Mouse (Mus musculus) forebrain, embryonic 12.5 days (tissue): ENCODE data around the gene Per2. TPM values are rescaled to one million over a fixed set of nuclear protein-coding genes. Genes with fewer than 3 reads are reported as not detected.

Source experiments
- ATAC-seq: fragments of 200-750 bp; cut with Nextera tagmentation; 2 replicates; pipeline ENCODE4 v1.8.0; 2017; ENCODE audit warnings: moderate TSS enrichment; ENCODE audit not compliant: low FRiP score
- H3K27ac ChIP-seq: fragments of 300-500 bp; sonication (generic); 2 replicates; pipeline ENCODE4 v1.5.1; 2016; ENCODE audit warnings: mild to moderate bottlenecking
- H3K27me3 ChIP-seq: fragments of 300-500 bp; sonication (generic); 2 replicates; pipeline ENCODE4 v1.6.1; 2016; ENCODE audit warnings: mild to moderate bottlenecking
- H3K36me3 ChIP-seq: fragments of 300-500 bp; sonication (generic); replicated peaks from 2 replicates; pipeline ENCODE4 v1.6.1; 2016; ENCODE audit warnings: mild to moderate bottlenecking
- H3K4me1 ChIP-seq: fragments of 300-500 bp; sonication (generic); 2 replicates; pipeline ENCODE4 v1.6.1; 2016
- H3K4me2 ChIP-seq: fragments of 300-500 bp; sonication (generic); 2 replicates; pipeline ENCODE4 v1.6.1; 2016; ENCODE audit warnings: mild to moderate bottlenecking, moderate library complexity
- H3K4me3 ChIP-seq: fragments of 300-500 bp; sonication (generic); replicated peaks from 2 replicates; pipeline ENCODE4 v1.5.1; 2016; ENCODE audit warnings: mild to moderate bottlenecking
- H3K9ac ChIP-seq: fragments of 300-500 bp; sonication (generic); 2 replicates; pipeline ENCODE4 v1.6.1; 2016; ENCODE audit warnings: mild to moderate bottlenecking
- H3K9me3 ChIP-seq: fragments of 300-500 bp; sonication (generic); 2 replicates; pipeline ENCODE4 v1.6.1; 2016
- WGBS: fragments of 180-500 bp; shearing (Covaris S2); methylation state at CpG from one replicate; pipeline ENCODE4 v1.1.7; 2016; 5-methylcytosine and 5-hydroxymethylcytosine counted together
- polyA plus RNA-seq: library from polyadenylated mRNA; unstranded; fragments of >200 nt; fragmentation: Nextera tagmentation; extraction: Ambion mirVana; gene quantifications from 2 replicates; pipeline ENCODE4 v1.2.1, GENCODE M21; 2016

Per2 gene
- 3.7 and 3.9 TPM in 2 replicates for polyA plus RNA-seq

GRCm38 (mm10) chr1:91459059-91459809, at the start of gene Per2:
Per2 (minus strand) TSS chr1:91459324.
- peak within 1 kb of the TSS; percentile 73 for H3K4me2 ChIP-seq
- H3K4me1 ChIP-seq, result peaks cover 37% of the 10 kb centered on the region
- WGBS, result under 1% methylated on average over 91 of the region's 91 CpGs
- H3K36me3 ChIP-seq, result no peaks in the 10 kb centered on the region
- H3K27ac ChIP-seq, result peak within 1 kb of the TSS; percentile 44
- H3K27me3 ChIP-seq, result peaks cover 18% of the 10 kb centered on the region
- ATAC-seq, result peak; percentile 99
- peak within 1 kb of the TSS; percentile 72 for H3K4me3 ChIP-seq
- peak within 1 kb of the TSS; percentile 53 for H3K9ac ChIP-seq
- H3K9me3 ChIP-seq, result no peaks in the 10 kb centered on the region

DNA sequence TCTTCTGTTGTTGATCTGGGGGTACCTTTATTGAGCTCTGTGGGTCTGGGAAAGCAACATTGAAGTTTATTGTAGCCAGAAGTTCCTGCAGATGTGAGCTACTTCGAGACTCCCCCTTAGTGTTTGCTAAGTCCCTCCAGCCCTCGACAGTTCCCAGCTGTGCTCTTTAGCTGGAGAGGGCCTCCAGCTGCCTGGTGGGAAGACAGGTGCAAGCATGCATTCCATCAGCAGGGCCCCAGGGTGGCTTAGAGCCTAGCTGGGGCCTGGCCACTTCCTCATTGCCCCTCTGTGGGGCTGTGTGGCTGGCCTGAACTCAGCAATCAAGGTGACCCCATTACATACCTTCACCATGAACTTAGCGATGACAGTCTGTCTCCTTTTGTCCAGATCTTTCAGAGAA, 45.5 kb upstream of the Per2 start:
- WGBS, result 90% methylated on average over 3 of the region's 3 CpGs

DNA sequence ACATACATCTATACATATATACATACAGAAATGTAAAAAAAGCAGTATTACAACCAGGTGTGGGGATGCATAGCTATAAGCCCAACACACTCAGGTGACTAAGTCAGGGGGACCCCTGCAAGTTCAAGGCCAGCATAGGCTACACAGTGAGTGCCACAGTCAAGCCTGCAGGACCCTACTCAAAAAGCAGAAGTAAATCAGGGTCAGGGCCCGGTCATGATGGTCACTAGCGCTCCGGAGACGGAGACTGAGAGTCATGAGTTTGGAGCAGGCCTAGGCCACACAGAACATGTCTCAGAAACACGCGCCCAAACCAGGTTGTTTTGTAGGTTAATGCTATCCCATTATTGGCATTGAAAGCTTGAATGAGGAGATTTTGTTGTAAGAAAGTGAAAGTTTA, 39.5 kb upstream of the Per2 start:
- Histone ChIP-seq H3K9me3 (no peaks in the 10 kb centered on the region), H3K9ac (no peak overlapping the region), H3K4me2 (no peak overlapping the region), H3K36me3 (peaks cover 39% of the 10 kb centered on the region), H3K4me1 (peaks cover 23% of the 10 kb centered on the region), H3K4me3 (no peak overlapping the region), H3K27ac (no peak overlapping the region), H3K27me3 (no peaks in the 10 kb centered on the region)
- 93% methylated on average over 6 of the region's 6 CpGs for WGBS
- no peak for ATAC-seq

More for the DNA sequence above, 45.5 kb upstream of the Per2 start:
- no peak for ATAC-seq
- H3K36me3 ChIP-seq, result peaks cover 77% of the 10 kb centered on the region
- no peaks in the 10 kb centered on the region for H3K27me3 ChIP-seq
- H3K27ac ChIP-seq, result no peak overlapping the region
- H3K4me1 ChIP-seq, result no peaks in the 10 kb centered on the region
- H3K4me3 ChIP-seq, result no peak overlapping the region
- H3K4me2 ChIP-seq, result no peak overlapping the region
- no peaks in the 10 kb centered on the region for H3K9me3 ChIP-seq
- no peak overlapping the region for H3K9ac ChIP-seq

- Histone ChIP-seq H3K4me3 (peak overlapping the region; percentile 96), H3K27ac (no peak overlapping the region), H3K9ac (peak overlapping the region; percentile 90), H3K4me2 (peak overlapping the region; percentile 87), H3K36me3 (peaks cover 11% of the 10 kb centered on the region), H3K27me3 (peaks cover 6% of the 10 kb centered on the region), H3K9me3 (no peaks in the 10 kb centered on the region), H3K4me1 (peaks cover 23% of the 10 kb centered on the region)
- WGBS, result 54% methylated on average over 5 of the region's 5 CpGs
- ATAC-seq, result no peak
Observed at GRCm38 (mm10) chr1:91495321-91495720, 36.2 kb upstream of the Per2 start.

DNA sequence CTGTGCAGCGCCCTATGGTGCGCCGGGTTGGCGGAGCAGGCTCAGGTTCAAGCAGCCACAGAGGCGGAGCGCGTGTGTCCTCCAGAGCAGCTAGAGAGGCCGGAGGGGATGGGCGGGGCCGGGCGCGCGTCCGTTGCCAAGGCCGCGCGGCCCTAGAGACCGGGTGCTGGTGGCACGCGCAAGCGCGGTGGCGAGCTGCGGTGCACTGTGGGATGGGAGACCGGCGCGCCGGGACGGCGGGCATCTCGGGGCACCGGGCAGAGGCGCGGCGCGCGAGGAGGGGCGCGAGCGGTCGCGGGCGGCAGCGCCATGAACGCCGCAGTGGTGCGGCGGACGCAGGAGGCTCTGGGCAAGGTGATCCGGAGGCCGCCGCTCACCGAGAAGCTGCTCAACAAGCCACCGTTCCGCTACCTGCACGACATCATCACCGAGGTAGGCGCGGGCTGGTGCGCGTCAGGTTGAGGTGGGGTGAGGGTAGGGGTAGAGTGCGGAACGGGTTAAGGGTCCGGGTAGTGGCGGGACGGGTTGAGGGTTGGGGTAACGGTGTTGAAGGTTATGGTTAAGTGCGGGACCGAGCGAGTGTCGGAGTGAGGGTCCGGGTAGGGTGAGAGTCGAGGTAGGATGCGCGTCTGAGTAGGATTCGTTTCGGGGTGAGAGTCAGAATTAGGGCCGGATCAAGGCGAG, 35.5 kb upstream of the Per2 start, which contains the start of gene Traf3ip1:
Gene Traf3ip1 (plus strand): TSS at position 191 of the 684 bp plus-strand sequence.
- WGBS, result under 1% methylated on average over 75 of the region's 79 CpGs
- Histone ChIP-seq H3K36me3 (peaks cover 3% of the 10 kb centered on the region; the same call in 1 of the 2 replicates), H3K4me3 (peak within 1 kb of the TSS; percentile 96), H3K4me2 (peak within 1 kb of the TSS; percentile 87), H3K9ac (peak within 1 kb of the TSS; percentile 90), H3K27me3 (peaks cover 6% of the 10 kb centered on the region), H3K9me3 (no peaks in the 10 kb centered on the region), H3K4me1 (peaks cover 23% of the 10 kb centered on the region), H3K27ac (no peak within 1 kb of the TSS)
- ATAC-seq, result peak; percentile 99

DNA sequence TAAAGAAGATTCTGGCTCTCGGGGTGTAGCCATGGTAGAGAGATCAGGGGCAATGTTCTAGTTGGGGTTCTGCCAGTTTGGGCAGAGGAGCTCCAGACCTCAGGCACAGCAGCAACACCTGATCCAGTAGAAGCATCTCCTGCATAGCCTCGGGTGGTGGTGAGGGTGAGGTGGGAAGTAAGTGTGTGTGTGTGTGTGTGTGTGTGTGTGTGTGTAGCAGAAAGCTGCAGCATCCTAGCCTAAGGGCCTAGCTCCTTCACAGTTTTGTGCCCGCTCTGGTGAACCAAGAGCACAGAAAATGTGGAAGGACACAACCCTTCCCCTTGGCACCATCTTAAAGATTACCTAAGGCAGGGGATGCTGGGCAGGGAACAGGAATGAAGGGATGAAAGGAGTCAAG, 34.8 kb upstream of the Per2 start:
- Histone ChIP-seq H3K4me2 (peak overlapping the region; percentile 87), H3K9me3 (no peaks in the 10 kb centered on the region), H3K27me3 (peaks cover 6% of the 10 kb centered on the region), H3K36me3 (no peaks in the 10 kb centered on the region), H3K9ac (peak overlapping the region; percentile 29; the same call in 1 of the 2 replicates), H3K4me3 (peak overlapping the region; percentile 96), H3K4me1 (peaks cover 23% of the 10 kb centered on the region), H3K27ac (no peak overlapping the region)
- peak; percentile 25 for ATAC-seq
- 47% methylated on average over 3 of the region's 3 CpGs for WGBS

DNA sequence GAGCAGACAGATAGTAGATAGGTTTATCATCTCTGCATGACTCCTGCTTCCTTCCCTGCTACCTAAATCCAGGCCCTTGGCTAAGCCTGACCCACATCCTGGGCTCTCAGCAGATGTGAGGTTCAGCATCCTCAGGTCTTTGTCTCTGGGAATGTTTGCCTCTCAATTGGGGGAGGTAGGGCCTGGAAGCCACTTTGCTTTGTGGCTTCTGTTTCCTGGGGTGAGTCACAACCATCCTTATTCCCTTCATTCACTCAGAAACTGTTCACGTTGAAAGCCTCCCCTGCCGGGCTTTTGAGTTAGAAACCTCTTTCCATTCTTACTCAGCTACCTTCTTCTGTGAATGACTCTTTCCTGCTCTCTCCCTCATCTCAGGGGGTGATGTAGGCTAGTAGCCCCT, 33.6 kb upstream of the Per2 start:
- H3K36me3 ChIP-seq, result no peaks in the 10 kb centered on the region
- 9% methylated on average over 2 of the region's 2 CpGs for WGBS
- peaks cover 23% of the 10 kb centered on the region for H3K4me1 ChIP-seq

GRCm38 (mm10) chr1:91490322-91490721, 31.2 kb upstream of the Per2 start:
- Histone ChIP-seq H3K9me3 (no peaks in the 10 kb centered on the region), H3K4me2 (no peak overlapping the region), H3K4me3 (no peak overlapping the region), H3K9ac (no peak overlapping the region), H3K27ac (no peak overlapping the region), H3K27me3 (peaks cover 6% of the 10 kb centered on the region), H3K4me1 (peaks cover 10% of the 10 kb centered on the region), H3K36me3 (no peaks in the 10 kb centered on the region)
- 77% methylated on average over 1 of the region's 1 CpGs for WGBS
- ATAC-seq, result no peak

More for the DNA sequence above, 33.6 kb upstream of the Per2 start:
- Histone ChIP-seq H3K27ac (no peak overlapping the region), H3K27me3 (peaks cover 6% of the 10 kb centered on the region), H3K9ac (no peak overlapping the region), H3K9me3 (no peaks in the 10 kb centered on the region), H3K4me2 (no peak overlapping the region), H3K4me3 (no peak overlapping the region)
- no peak for ATAC-seq

DNA sequence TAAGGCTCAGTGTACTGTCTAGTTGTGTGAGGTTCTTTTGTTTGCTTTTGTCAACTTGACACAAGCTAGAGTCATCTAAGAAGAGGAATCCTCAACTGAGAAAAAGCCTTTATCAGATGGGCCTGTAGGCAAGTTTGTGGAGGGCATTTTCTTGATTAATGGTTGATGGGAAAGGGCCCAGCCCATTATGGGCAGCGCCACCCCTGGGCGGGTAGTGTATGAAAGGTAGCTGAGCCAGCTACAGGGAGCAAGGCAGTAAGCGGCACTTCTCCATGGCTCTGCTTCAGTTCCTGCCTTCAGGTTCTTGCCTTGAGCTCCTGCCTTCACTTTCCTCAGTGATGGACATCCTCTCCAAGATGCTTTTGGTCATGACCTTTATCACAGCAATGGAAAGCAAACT, 27.0 kb upstream of the Per2 start:
- H3K4me2 ChIP-seq, result no peak overlapping the region
- no peaks in the 10 kb centered on the region for H3K9me3 ChIP-seq
- no peak for ATAC-seq
- H3K27me3 ChIP-seq, result no peaks in the 10 kb centered on the region
- no peaks in the 10 kb centered on the region for H3K4me1 ChIP-seq
- no peak overlapping the region for H3K27ac ChIP-seq
- H3K4me3 ChIP-seq, result no peak overlapping the region
- H3K36me3 ChIP-seq, result no peaks in the 10 kb centered on the region
- H3K9ac ChIP-seq, result no peak overlapping the region
- 78% methylated on average over 3 of the region's 3 CpGs for WGBS

- H3K4me3 ChIP-seq, result no peak overlapping the region
- no peak overlapping the region for H3K27ac ChIP-seq
- H3K4me2 ChIP-seq, result no peak overlapping the region
- 74% methylated on average over 3 of the region's 3 CpGs for WGBS
- H3K4me1 ChIP-seq, result no peaks in the 10 kb centered on the region
- no peak for ATAC-seq
- no peak overlapping the region for H3K9ac ChIP-seq
- H3K9me3 ChIP-seq, result no peaks in the 10 kb centered on the region
- H3K36me3 ChIP-seq, result no peaks in the 10 kb centered on the region
- no peaks in the 10 kb centered on the region for H3K27me3 ChIP-seq
Observed at GRCm38 (mm10) chr1:91485422-91485821, 26.3 kb upstream of the Per2 start.

DNA sequence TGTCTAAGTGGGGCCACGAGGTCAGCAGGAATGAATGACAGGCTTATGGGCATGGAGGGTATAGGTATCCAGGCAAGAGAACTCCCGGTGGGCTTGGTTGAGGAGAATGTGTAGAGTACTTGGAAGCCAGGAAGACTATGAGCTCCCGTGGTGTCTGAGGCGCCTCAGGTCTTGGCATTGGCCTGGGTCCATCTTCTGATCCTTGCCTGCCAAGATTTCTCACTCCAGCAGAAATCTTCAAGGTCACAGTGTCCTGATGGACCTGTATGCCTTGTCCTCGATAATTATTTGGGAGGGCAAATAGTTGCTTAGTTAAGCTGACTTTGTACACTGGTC, 24.9 kb upstream of the Per2 start:
- Histone ChIP-seq H3K4me3 (no peak overlapping the region), H3K4me2 (no peak overlapping the region), H3K36me3 (no peaks in the 10 kb centered on the region), H3K9me3 (peaks cover 2% of the 10 kb centered on the region; the same call in 1 of the 2 replicates), H3K9ac (no peak overlapping the region), H3K4me1 (no peaks in the 10 kb centered on the region), H3K27ac (no peak overlapping the region), H3K27me3 (no peaks in the 10 kb centered on the region)
- WGBS, result 67% methylated on average over 5 of the region's 5 CpGs
- no peak for ATAC-seq

DNA sequence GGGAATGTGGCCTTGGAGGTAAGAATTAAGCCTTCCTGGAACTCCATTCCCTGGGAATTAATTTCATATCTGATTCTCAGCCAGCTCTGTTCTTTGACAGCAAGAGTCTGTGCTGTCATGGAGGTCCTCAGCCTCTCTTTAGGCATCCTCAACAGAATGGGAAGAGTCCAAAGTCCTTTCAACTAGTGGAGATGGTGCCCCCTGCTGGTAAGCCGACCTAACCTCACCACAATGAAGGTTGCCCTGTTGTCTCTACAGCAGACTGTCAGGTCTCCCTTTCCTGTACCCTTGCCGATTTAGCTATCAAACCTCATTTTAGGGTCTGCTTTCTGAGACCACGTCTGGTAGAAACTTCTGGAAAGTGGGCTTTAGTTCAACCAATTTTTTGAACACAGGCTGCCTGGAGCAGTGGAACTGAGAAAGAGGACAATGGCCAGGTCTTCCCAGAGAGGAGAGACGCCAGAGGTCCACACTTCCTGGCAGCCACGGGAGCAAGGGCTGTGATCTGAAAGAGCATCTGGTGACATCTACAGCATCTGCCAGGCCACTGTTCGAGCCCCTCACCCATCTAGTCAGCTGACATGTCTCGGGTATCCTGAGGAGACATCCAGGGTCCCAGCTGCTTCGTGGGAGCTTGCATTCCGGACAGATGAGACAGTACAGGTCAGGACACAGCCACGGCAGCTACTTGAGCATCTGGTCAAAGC, 24.3 kb upstream of the Per2 start:
- Histone ChIP-seq H3K9me3 (peaks cover 3% of the 10 kb centered on the region; the same call in 1 of the 2 replicates), H3K4me1 (no peaks in the 10 kb centered on the region), H3K4me3 (no peak overlapping the region), H3K9ac (no peak overlapping the region), H3K4me2 (no peak overlapping the region), H3K27me3 (no peaks in the 10 kb centered on the region), H3K27ac (no peak overlapping the region), H3K36me3 (no peaks in the 10 kb centered on the region)
- 0 out of 2 replicates have a peak, but pooled peaks have one; percentile 57 for ATAC-seq
- 57% methylated on average over 10 of the region's 10 CpGs for WGBS
